ENCODE assay signal across 4 mouse cellular contexts in the genomic region with DNA sequence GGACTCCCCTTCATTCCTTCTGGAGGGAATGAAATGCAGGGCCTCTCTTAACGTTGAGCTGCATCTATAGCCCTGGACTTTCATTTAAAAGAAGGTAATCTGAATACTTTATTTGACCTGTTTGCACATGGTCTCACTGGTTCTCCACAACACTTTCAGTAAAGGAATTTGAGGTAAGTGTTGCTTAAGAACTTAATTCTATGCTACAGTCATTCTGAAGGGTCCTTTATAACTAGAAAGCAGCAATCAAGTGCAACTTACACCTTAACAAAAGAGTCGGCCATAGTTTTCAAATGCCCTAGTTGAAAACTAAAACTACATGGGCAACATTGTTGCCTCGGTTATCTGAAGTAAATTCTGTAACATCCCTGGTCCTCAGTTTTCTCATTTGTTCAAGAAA.
"Had no signal": no experiment of that assay in that cellular context is flagged by ENCODE, and none has a peak within 500 bp of the region (broad histone marks: within the 10 kb centered on the region; RNA-seq: fewer than 3 reads in every experiment).

No protein-coding gene starts in this region.

- H3K4me2 ChIP-seq: neural tube, embryonic 13.5 days; neural tube, embryonic 15.5 days; stomach, embryonic 15.5 days had no signal

- H3K27me3 ChIP-seq: neural tube, embryonic 13.5 days; neural tube, embryonic 15.5 days; stomach, embryonic 15.5 days had no signal

- H3K4me3 ChIP-seq: neural tube, embryonic 13.5 days; neural tube, embryonic 15.5 days; stomach, embryonic 15.5 days had no signal

- H3K36me3 ChIP-seq: neural tube, embryonic 13.5 days; neural tube, embryonic 15.5 days; stomach, embryonic 15.5 days had no signal

- H3K9ac ChIP-seq: neural tube, embryonic 13.5 days; neural tube, embryonic 15.5 days; stomach, embryonic 15.5 days had no signal

- H3K4me1 ChIP-seq: neural tube, embryonic 13.5 days; neural tube, embryonic 15.5 days; stomach, embryonic 15.5 days had no signal

- H3K27ac ChIP-seq: neural tube, embryonic 13.5 days; neural tube, embryonic 15.5 days; stomach, embryonic 15.5 days; stomach, postnatal 0 days had no signal

- H3K9me3 ChIP-seq: neural tube, embryonic 13.5 days; neural tube, embryonic 15.5 days; stomach, embryonic 15.5 days had no signal
